Mouse (Mus musculus) heart, postnatal 25 days (tissue): ENCODE results near the gene Rapgef2. TPM values are rescaled to one million over a fixed set of nuclear protein-coding genes. Genes with fewer than 3 reads are reported as not detected.
"Not testable (repeated sequence)": the region's sequence is repeated elsewhere in the genome, so short reads cannot be mapped to it uniquely, and the experiment has no call there.

ENCODE experiments used
- DNase-seq: peaks from one replicate; pipeline ENCODE4 v3.0.0; 2022; ENCODE audit warnings: low spot score
- intact Hi-C: fragments of 180-260 bp; cut with DNase I; formaldehyde crosslinking; loops from one replicate; pipeline ENCODE4 v1.15.1; 2025
- total RNA-seq, 2 experiments: library from RNA; stranded (reverse); gene quantifications; 2 replicates each; pipeline ENCODE4 v1.2.3; 2021

Gene Rapgef2
- total RNA-seq, 2 experiments from 2014 or later, result 25.7 to 36.5 TPM

DNA sequence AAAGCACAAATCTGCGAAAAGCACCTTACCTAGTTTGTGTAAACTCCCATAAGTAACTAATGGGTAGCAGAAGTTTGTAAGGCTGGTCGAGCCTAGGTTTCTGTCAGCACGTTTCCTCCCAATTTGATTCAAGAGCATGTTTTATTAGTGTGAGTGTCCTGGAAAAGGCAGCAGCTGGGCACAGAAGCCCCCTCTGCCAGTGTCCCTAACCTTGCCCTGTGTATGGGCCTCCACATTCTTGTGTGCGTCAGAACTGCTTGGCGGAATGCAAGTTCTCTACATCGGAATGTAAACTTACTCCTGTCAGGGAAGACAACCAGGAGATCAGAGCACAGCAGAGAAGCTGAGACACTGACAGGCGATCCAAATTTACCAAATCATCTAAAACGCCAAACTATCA lies 106.2 kb downstream of the Rapgef2 start:
- no peak for DNase-seq
- intact Hi-C loops, result loop anchor here (2.0 to 5.0 kb wide), 2 partner anchors 17 to 38 kb away; no protein-coding TSS in a partner anchor

DNA sequence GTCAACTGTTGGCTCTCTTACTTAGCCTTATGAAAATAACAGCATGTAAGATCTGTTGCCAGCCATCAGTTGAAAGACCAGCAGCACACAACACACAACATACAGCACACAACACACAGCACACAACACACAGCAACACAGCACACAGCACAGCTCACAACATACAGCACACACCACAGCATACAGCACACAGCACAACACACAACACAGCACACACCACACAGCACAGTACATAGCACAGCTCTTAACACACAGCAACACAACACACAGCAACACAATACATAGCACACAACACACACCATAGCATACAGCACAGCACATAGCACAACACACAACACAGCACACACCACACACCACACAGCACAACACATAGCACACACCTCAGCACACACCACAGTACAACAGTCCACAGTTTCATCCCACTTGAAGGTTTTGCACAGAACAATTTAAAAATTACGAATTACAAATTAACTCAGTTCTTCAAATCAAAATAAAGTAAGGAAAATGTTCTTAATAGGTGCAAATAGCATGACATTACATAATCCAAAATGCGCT lies 106.7 kb downstream of the Rapgef2 start:
- no peak for DNase-seq
- intact Hi-C loops, result loop anchor here (2.0 to 5.0 kb wide), 3 partner anchors 17 to 37 kb away; no protein-coding TSS in a partner anchor

DNA sequence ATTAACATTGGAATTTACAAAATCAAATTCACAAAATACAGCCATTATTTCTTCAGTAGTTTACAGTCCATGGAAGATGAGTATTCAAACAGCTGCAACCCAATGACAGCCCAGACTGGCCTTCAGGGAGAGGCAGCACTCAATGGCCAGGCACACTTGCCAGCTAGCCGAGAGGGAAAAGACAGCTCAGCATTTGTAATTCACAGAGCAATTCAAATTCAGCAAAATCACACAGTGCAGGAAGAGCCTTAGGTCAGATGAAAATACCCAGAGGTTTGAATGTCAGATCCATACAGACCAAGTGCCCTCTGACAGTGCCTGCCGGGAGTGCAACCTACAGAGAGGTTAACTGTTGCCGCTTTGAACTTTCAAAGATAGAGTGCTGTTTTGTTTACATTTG lies 107.6 kb downstream of the Rapgef2 start:
- DNase-seq, result no peak
- intact Hi-C loops, result loop anchor here (2.0 kb wide), 1 partner anchor 18 kb away; no protein-coding TSS in a partner anchor

DNA sequence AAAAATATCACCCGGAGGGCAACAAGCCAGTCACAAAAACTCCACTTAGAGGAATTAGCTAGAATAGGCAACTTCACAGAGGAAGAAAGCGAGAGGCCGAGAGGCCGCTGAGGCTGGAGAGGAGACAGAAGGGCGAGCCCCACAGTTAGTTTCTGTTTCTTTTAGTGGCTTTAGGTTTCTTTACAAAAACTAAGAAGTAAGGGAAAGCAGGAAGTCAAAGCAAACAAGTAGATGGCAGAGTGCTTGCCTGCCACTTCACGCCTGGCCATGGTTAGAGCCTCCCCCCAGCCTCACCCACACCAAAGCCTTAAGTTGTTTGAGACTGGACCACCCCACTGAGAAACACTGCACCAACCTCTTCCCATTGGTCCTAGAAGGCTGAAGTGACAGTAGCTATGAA lies 108.2 kb downstream of the Rapgef2 start:
- intact Hi-C loops, result loop anchor here (2.0 kb wide), 1 partner anchor 17 kb away; no protein-coding TSS in a partner anchor
- DNase-seq, result no peak

DNA sequence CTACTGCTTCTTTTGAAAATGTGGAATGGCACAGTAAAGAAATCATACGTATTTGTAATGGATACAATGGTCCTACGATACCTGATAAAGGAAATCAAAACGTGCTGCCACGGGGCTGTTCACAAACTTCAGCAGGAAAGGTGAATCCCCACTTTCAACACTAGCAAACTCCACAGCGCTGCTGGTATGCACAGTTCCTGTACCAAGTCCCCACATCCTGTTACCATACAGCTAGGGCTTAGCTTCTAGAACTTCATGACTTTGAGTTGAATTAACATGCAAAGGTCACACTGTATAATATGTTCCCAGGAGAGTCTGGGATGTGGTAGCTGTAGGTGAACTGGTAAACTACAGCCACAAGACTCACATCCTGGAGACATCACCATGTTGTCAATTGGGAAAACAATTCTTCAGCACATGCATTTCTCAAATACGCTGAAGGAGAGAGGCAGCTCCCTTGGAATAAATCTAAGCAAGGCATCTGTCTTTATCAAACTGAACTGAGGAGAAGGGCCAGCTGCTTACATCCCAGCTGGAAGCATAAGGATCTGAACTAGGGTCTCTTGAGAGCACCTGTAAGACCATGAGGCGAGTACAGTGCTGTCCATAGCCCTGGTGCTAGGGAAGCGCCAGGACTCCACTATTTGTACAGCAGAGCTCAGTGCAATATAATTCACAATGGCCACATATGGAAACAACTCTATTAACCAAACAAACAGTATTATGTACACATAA lies 109.0 kb downstream of the Rapgef2 start:
- intact Hi-C loops, result no loop called here
- DNase-seq, result no peak

DNA sequence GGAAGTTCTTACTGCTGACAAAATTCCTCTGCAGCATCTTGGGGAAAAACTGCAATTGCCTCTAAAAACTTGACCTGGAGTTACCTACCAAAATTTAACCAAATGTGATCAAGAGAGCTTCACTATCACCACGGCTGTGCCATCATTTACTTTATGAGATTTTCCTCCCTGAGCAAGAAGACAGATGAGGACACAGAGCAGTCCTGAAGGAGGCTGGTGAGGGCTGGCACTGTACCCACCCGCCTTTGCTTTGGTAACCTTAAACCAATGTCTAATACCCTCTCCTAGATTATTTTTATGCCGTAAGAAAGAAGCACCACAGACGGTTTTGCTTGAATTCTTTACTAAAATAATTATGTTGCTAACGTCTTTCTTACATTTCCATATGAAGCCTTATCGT lies 112.1 kb downstream of the Rapgef2 start:
- no peak for DNase-seq
- intact Hi-C loops, result no loop called here

DNA sequence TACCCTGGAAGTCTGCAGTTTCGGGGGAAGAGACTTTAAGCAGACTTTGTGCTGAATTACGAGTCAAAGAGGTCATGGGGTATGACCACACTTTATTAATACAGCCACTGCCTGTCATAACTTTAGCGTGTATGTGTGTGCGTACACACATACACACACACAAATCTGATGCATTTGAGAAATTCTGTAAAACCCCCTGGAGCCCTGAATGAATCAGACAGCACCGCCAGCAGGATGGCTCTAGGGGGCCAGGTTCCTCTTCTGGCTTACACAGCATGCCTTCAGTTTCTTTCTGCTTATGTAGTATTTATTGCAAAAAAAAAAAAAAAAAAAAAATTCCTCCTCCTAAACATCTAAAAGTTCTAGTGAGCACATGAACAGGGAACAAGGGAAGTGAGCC lies 113.0 kb downstream of the Rapgef2 start:
- DNase-seq, result no peak
- intact Hi-C loops, result no loop called here

DNA sequence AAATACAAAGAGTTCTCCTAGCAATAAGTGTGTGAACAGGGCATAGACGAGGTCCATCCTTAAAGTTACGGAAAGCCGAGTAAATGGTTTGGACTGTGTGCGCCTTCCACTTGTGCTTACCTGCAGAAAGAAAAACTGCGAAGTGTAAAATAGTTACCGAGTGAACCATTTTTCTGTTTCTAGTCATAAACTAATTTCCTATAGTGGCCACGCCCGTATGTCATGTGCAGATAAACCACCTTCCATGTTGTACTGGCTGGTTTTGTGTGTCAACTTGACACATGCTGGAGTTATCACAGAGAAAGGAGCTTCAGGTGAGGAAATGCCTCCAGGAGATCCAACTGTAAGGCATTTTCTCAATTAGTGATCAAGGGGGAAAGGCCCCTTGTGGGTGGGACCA lies 115.2 kb downstream of the Rapgef2 start:
- intact Hi-C loops, result not testable (repeated sequence)

DNA sequence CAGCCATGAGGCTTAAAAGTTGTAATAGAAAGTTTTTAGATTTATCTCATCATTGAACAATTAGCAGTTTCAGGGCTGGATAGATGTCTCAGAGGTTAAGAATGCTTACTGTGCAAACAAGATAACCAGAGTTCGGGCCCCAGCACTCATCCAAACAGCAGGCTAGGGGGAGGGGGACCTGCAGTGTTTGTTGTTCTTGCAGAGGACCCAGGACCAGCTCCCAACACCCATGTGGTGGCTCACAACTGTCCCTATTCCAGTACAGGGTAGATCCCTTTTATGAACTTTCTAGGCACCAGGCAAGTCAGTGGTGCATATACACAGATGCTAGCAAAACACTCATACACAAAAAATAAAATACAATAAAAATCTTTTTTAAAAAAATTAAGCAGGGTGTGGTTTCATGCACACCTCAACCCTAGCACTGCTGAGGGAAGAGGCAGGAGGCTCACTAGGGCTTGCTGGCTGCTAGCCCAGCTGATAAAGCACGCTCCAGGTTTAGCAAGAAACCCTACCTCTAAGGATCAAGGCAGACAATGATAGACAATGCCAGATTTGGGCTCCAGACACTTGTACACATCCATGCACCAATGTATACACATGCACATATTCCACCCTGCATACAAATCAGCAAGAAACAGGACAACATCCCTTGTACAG lies 118.0 kb downstream of the Rapgef2 start:
- DNase-seq, result no peak
- intact Hi-C loops, result no loop called here

More for the DNA sequence above, 115.2 kb downstream of the Rapgef2 start:
- not testable (repeated sequence) for DNase-seq

DNA sequence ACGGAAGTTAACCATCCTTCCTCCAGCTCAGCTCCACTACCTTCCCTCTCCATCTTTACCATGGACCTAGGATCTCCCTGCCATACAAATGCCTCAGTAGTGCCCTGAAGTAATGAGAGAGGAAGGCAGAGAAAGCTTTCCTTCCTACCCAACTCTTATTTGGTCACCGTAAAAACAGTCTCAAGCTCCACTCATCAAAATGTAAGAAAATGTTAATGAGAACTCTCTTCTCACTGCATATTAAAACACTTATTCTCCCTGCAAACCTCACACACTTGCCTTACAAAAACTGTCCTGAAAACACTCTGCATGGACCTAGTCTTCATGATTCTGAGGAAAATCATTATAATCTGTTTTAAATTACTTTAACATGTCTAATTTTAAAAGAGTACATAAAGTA lies 118.7 kb downstream of the Rapgef2 start:
- no peak for DNase-seq
- intact Hi-C loops, result no loop called here

DNA sequence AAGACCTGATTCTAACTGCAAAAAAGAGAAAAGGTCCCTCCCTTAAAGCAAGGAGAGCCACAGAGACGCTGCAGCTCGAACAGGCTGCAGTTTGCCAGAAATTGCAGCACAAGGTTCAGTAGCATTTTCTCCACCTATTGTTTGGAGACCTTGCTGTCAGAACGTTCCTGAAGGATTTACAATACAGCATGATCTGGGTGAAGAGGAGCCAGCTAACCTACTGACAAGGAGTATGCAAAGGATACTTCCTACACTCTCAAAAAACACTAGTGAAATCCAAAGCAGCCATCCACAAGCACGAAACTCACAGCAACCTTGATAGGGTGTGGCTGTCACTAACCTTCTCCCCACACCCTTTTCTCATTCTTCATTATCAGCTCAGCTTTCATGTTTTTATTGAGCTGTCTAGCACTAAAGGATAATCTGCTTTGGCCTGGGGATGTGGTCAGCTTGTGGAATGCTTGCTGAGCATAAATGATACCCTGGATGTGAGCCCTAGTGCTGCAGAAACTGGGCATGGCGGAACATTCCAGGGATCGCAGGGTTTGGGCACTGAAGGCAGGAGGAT lies 124.4 kb downstream of the Rapgef2 start:
- DNase-seq, result no peak
- intact Hi-C loops, result loop anchor here (2.0 kb wide), 1 partner anchor 17 kb away; no protein-coding TSS in a partner anchor

DNA sequence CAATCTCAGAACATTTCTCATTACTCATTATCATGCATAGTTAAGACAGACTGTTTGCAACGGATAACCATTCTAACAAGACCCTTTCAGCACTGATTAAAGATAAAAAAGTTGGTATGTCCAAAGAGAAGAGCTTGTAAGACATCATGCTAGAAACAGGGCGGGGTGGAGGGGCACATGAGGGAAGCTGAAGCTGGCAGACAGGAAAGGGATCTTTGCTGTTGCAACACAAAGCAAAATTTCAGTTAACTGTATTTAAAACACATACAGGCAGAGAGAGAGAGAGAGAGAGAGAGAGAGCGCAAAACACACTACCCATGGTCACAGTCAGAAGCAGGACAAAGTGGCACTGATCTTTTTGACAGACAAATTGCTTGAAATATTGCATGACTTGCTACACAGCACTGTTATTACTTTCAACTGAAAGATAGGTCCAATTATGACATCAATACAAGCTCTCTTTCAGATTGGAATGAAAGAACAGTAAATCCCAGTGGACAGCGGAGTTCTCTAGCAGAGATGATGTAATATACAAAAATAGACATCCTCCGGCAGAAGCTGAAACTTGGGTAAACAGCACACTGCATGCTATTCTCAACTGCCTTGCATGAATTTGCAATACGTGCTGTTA lies 125.1 kb downstream of the Rapgef2 start:
- intact Hi-C loops, result loop anchor here (2.0 kb wide), 1 partner anchor 18 kb away; no protein-coding TSS in a partner anchor
- no peak for DNase-seq

DNA sequence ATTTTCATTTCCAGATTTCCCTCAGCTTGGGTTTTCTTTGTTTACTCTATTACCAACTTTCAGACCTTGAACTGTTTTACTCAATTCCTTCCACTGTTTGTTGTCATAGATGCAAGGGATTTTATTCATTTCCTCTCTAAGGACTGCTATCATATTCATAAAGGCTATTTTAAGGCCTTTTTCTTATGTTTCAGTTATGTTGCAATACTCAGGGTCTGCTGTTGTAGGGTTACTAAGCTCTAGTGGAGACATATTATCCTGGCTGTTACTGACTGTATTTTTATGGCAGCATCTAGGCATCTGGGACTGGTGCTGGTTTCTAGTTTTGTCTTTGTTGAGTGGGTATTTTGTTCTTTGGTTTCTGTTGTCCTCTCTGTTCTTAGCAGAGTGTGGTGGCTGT lies 128.1 kb downstream of the Rapgef2 start:
- intact Hi-C loops, result no loop called here
- DNase-seq, result no peak

DNA sequence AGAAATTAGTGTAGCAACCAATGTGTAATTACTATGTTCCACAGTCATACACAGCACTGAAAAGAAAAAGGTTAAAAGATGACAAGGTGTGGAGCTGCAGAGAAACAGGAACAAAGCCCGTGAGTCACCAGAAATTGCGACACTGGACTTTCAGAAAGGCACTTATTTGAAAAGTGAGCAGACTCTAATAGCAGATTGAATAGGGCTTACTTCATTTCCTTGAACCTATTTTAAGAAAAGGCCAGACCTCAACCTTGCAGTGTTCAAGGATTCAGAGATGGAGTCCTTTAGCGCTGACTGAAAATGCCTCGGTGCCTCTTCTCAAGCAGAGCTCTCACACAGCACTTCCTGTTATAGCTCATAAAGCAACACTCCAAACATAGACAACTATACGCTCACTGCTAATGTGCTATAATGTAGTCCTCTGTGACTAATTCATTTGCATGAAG lies 133.3 kb downstream of the Rapgef2 start:
- DNase-seq, result no peak
- intact Hi-C loops, result loop anchor here (5.0 kb wide), 1 partner anchor 39 kb away; no protein-coding TSS in a partner anchor

DNA sequence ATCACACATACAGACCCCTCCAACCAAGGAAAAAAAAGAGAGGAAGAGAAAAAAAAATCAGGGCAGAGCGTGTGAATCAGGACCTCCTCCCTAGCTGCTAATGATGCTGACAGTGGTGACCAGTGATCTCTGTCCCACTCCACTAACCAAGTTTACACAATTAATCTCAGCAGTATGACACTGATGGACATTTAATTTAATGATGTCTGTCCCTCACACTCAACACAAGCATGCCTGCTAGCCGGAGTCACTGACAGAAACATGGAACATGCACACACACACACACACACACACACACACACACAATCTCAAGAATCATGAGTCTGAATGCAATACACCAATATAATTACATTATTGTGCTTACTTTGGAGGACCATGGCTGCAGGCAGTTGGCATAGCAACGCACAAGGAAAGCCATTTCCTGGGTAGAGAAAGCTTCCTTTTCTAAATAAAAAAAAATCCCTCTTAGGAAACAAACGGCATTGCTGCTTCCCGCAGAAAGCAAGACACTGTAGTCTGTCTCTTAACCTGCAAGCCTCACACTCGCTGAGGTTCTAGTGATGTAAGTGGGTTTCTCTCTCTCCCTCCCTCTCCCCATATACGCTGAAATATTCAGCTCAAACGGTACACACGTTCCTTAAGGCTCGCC lies 140.8 kb downstream of the Rapgef2 start:
- intact Hi-C loops, result loop anchor here (2.0 kb wide), 1 partner anchor 31 kb away; no protein-coding TSS in a partner anchor
- DNase-seq, result no peak

DNA sequence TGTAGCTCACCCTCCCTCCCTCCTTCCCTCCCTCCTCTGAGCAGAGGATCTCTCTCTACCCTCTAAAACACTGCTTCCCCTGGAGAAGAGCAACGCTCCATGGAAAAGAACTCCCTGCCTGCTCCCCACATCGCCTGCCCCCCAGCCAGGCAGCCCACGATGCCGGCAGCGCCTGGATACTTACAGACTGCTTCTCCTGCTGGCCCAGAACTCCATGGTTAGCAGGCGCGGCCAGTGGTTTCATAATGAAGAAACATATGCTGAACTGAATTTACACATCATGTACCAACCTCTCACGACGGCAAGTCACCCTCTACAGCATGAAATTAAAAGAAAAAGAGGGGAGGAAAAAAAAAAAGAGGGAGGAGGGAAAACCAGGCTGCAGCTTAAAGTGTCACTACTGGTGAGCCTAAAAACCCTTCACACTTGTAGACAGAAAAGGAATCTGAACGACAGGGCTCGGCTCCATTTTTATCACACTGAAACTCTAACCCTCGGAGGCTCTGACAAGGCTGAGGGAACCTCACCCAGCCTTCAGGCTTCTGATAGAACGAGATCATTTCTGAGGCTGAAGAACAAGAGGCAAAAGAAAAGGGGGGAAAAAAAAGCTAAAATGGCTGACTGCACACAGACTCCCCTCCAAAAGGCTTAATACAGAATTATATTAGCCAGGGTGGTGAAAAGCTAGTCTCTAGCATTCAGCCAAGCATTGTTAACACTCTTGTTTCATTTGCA lies 141.5 kb downstream of the Rapgef2 start:
- DNase-seq, result no peak
- intact Hi-C loops, result loop anchor here (2.0 to 5.0 kb wide), 2 partner anchors 30 to 37 kb away; no protein-coding TSS in a partner anchor

DNA sequence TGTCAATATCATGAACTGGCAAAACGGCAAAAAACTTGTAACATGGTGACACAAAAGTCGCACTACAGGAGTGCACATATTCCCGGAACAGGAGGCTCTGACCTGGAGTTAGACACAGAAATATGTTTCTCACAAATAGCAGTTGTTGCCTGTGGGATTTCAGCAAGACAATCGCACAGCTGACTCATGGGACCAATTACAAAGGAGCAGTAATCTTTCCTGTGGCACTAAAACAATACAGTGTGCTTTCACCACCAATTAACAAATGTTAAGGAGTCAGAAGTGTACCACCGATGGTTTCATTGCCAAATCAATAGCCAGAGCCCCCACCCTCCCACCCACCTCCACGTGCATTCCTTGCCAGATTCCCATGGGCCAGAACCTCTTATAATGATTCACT lies 142.2 kb downstream of the Rapgef2 start:
- intact Hi-C loops, result loop anchor here (2.0 to 5.0 kb wide), 2 partner anchors 29 to 38 kb away; no protein-coding TSS in a partner anchor
- no peak for DNase-seq

DNA sequence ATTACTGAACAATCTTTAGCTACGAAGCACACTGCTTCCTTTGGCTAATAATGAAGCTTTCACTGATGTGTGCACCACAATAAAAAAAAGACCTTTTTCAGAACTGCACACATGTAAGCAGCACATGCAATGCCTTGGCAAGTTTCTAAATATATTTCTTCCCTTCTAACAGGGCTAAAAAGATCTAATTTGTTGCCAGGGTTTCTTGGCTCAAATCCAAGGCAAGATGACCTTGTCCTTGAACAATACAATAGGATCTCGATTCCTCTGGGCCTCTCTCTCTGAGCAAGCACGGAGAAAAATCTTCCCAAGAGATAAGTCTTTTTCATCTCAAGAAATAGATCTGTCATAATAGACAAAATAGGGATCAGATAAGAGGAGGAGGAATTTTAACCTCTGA lies 147.1 kb downstream of the Rapgef2 start:
- DNase-seq, result no peak
- intact Hi-C loops, result no loop called here

DNA sequence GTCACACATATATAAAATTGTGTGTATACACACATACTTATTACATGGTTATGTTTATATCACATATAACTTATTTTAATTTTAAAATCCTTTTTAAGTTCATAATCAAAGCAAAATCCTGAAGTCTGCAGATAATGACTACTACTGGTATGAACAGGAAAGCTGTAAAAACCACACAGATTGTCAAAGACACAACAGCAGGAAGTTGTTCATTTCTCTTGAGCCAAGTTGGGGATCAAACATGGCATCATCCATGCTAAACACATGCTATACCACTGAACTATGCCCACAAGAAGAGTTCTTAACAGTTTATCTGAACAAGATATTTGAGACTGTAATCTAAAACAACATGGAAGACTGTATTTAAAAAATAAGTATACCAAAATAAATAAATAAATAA lies 147.7 kb downstream of the Rapgef2 start:
- DNase-seq, result no peak
- intact Hi-C loops, result no loop called here
